Mouse (Mus musculus) spleen, adult 10 weeks (tissue): ENCODE results near the gene Catsper1. TPM values are rescaled to one million over a fixed set of nuclear protein-coding genes. Genes with fewer than 3 reads are reported as not detected.

Experiments
- polyA plus RNA-seq: library from polyadenylated mRNA; stranded (reverse); fragments of 350-450 nt; fragmentation: Illumina TruSeq; extraction: RNeasy Lipid Tissue Mini Kit (QIAGEN cat#74804); gene quantifications from one replicate; pipeline ENCODE4 v1.2.3, GENCODE M21; 2015; ENCODE audit warnings: low replicate concordance; ENCODE audit not compliant: insufficient read depth

The Catsper1 gene
- polyA plus RNA-seq: not detected

DNA sequence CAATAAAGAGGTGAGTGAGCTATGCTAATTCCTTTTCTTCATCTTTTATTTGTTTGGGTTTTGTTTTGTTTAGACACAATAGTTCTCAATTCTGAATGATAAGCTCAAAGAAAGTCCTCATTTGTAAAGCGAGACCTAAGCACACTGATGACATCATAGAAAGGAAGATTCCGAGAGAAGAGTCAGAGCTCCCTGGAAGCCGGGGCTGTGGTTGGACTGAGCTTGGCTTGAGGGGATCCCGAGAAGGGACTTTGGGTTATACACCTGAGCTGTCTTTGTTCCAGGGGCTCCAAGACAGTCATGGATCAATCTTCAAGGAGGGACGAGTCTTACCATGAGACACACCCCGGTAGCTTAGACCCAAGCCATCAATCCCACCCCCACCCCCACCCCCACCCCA lies at the start of gene Catsper1:
Gene Catsper1, plus strand, starts transcription at position 301 of the 400 bp plus-strand sequence.

DNA sequence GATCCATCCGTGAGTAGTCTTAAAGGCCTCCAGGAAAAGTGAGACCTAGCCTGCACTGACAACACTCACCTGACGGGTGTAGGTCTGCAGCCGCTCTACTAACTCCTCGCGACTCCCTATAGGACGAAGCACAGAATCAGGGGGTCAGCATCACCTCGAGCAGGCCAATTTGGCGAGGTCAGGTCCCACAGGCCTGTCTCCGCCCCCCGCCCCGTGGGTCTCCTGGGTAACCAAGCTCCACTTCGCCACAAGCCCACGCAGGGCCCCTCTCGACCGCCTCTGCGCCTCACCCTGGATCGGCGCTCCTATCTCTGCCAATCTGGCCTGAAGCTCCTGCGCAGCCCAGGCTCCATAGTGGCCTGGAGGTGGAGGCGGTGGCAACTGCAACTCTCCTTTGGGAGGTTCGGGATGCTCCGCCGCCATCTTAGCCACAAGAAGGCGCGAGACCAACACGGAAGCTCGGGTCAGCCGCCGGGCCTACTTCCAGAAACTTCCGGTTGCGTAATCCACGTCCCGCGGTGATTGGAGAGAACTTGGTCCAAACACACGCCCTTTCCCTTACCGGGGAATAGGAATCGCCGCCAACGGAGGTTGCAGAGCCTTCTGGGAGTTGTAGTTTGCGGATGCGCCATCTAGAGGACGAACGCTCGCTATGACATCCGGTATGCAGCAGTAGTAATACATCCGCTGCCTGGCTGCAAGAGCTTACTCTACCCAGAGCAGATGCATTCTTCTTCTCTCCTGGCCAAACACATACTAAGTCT lies 40.4 kb upstream of the Catsper1 start, which contains the start of gene Sf3b2:
Gene Sf3b2, minus strand, starts transcription at position 484 of the 764 bp plus-strand sequence.

GRCm38 (mm10) chr19:5297903-5298800 lies 37.4 kb upstream of the Catsper1 start, which contains the start of gene Gal3st3:
TSS of gene Gal3st3 (plus strand) at chr19:5298331.

DNA sequence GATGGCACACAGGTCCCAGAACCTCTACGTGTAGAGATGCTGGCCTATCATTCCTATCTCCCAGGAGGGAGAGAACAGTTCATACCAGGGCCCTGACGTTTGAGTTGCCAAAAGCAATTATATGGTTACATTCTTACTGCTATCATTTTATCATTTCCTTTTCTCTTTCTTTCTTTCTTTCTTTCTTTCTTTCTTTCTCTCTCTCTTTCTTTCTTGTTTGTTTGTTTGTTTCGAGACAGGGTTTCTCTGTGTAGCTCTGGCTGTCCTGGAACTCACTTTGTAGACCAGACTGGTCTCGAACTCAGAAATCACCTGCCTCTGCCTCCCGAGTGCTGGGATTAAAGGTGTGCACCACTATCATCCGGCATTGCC lies 13.9 kb downstream of the Catsper1 start, which contains the start of gene Cst6:
Gene Cst6, minus strand, starts transcription at position 73 of the 372 bp plus-strand sequence.

DNA sequence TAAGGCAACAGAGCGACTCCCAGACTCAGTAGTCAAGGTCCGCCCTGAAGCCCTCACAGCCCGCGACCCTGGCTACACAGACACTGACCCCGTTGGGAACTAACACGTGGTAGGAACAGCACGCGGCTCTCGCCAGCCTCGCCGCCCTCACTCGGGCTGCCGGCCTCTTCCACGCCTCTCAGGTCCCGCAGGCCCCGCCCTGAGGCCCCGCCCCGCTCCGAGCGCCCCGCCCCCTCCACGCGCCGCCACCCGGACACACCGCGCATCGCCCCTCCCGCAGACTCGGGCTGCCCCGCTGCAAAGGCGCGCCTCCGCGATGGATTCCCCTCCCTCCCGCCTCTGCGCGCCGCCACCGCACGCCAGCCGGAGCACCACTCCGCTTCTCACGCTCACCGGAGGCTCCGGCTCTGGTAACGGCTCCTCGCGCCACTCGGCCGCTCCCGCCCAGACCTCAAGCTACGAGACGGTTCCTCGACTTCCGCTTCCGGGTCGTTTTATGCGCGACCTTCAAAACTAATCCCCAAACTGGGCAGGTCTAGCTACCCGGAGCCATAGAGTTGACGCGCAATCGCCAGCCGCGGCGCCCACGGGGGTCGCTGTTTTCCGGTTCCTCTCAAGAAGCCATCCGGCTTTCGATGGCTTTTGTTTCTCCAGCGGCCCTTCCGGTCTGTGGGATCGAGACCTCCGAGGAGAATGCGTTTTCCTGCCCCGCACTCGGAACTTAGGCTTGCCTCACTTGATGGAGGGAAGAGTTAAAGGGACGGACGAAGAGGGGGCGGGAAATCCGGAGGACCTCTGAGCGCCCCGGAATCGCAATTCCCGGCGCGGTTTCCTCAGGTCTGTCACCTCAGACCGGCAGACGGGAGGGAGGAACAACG lies 30.9 kb downstream of the Catsper1 start, which contains the start of gene Eif1ad:
Gene Eif1ad, plus strand, starts transcription at position 567 of the 878 bp plus-strand sequence.

GRCm38 (mm10) chr19:5367053-5367359 lies 31.5 kb downstream of the Catsper1 start, which contains the start of gene Banf1:
TSS of gene Banf1 (minus strand) at chr19:5367168.

GRCm38 (mm10) chr19:5388588-5389242 lies 53.2 kb downstream of the Catsper1 start, which contains the start of gene Sart1:
TSS of gene Sart1 (minus strand) at chr19:5388703.

Other genes with a start within 250 kb of the Catsper1 start
- gene Yif1a, start 247.2 kb upstream of the Catsper1 start, polyA plus RNA-seq: 19.3 TPM
- not detected for gene Cnih2, start 237.2 kb upstream of the Catsper1 start, polyA plus RNA-seq
- gene Rab1b, start 228.7 kb upstream of the Catsper1 start, polyA plus RNA-seq: 50.7 TPM
- gene Klc2, start 217.2 kb upstream of the Catsper1 start, polyA plus RNA-seq: 9.6 TPM
- gene Pacs1, start 62.6 kb upstream of the Catsper1 start, polyA plus RNA-seq: 26.8 TPM
- gene Sf3b2, start 40.3 kb upstream of the Catsper1 start, polyA plus RNA-seq: 171 TPM
- gene Gal3st3, start 37.4 kb upstream of the Catsper1 start, polyA plus RNA-seq: 0.18 TPM
- gene Cst6, start 13.8 kb downstream of the Catsper1 start, polyA plus RNA-seq: not detected
- 39.4 TPM for gene Eif1ad, start 31.0 kb downstream of the Catsper1 start, polyA plus RNA-seq
- gene Banf1, start 31.4 kb downstream of the Catsper1 start, polyA plus RNA-seq: 122 TPM
- 46.2 TPM for gene Sart1, start 53.0 kb downstream of the Catsper1 start, polyA plus RNA-seq
- not detected for gene Tsga10ip, start 66.8 kb downstream of the Catsper1 start, polyA plus RNA-seq
- 91.5 TPM for gene Drap1, start 89.2 kb downstream of the Catsper1 start, polyA plus RNA-seq
- gene AI837181, start 89.4 kb downstream of the Catsper1 start, polyA plus RNA-seq: 13.6 TPM
- gene Fosl1, start 111.8 kb downstream of the Catsper1 start, polyA plus RNA-seq: not detected
- gene Ccdc85b, start 122.2 kb downstream of the Catsper1 start, polyA plus RNA-seq: 1.9 TPM
- 48.7 TPM for gene Fibp, start 124.9 kb downstream of the Catsper1 start, polyA plus RNA-seq
- gene Ctsw, start 132.8 kb downstream of the Catsper1 start, polyA plus RNA-seq: 42.6 TPM
- gene Efemp2, start 138.2 kb downstream of the Catsper1 start, polyA plus RNA-seq: 4.0 TPM
- 11.7 TPM for gene Mus81, start 152.7 kb downstream of the Catsper1 start, polyA plus RNA-seq
- 1,502 TPM for gene Cfl1, start 154.7 kb downstream of the Catsper1 start, polyA plus RNA-seq
- 2.5 TPM for gene 1700020D05Rik, start 168.0 kb downstream of the Catsper1 start, polyA plus RNA-seq
- gene Snx32, start 174.8 kb downstream of the Catsper1 start, polyA plus RNA-seq: 11.0 TPM
- gene Ovol1, start 224.9 kb downstream of the Catsper1 start, polyA plus RNA-seq: not detected
- gene Ap5b1, start 232.3 kb downstream of the Catsper1 start, polyA plus RNA-seq: 1.7 TPM